Mouse (Mus musculus) ES-E14 (cell line): ENCODE measurements at regions not wholly inside any gene's neighbourhood (a gene's known extent, or its start where the extent isn't known, plus 50 kb on each side); places are given as distances from the start of the nearest gene placed in this dataset.

Experiments used
- DNase-seq: peaks from one replicate; pipeline ENCODE4 v3.0.0-alpha.2; 2013; ENCODE audit warnings: low read depth, low spot score
- H3K27ac ChIP-seq: 2 replicates; pipeline ENCODE4 v1.5.1; 2012; ENCODE audit warnings: low read depth, mild to moderate bottlenecking, low read length, moderate library complexity, mixed read lengths; ENCODE audit not compliant: poor library complexity, insufficient read depth, severe bottlenecking
- H3K36me3 ChIP-seq: 2 replicates; pipeline ENCODE4 v1.6.1; 2012; ENCODE audit warnings: mild to moderate bottlenecking, low read length, moderate library complexity, mixed read lengths; ENCODE audit not compliant: control insufficient read depth, poor library complexity, insufficient read depth, severe bottlenecking
- H3K4me1 ChIP-seq, 2 experiments: fragments of 150-350 bp in 1 of 2; sonication (generic) in 1 of 2; 2 replicates each; pipeline ENCODE4 v1.6.1; 2012; ENCODE audit warnings: low read length in 2 of 2, mild to moderate bottlenecking in 1 of 2, mixed read lengths in 1 of 2; ENCODE audit not compliant: control insufficient read depth in 2 of 2, insufficient read depth in 2 of 2, poor library complexity in 1 of 2
- H3K4me3 ChIP-seq, 2 experiments: fragments of 150-350 bp in 1 of 2; sonication (generic) in 1 of 2; 2 replicates each; pipeline ENCODE4 v1.5.1; 2012; ENCODE audit warnings: low read length in 2 of 2, low read depth in 1 of 2, mild to moderate bottlenecking in 1 of 2, mixed read lengths in 1 of 2; ENCODE audit not compliant: insufficient read depth in 1 of 2, poor library complexity in 1 of 2, severe bottlenecking in 1 of 2
- H3K9ac ChIP-seq: 2 replicates; pipeline ENCODE4 v1.6.1; 2012; ENCODE audit warnings: low read depth, mild to moderate bottlenecking, low read length, mixed read lengths; ENCODE audit not compliant: poor library complexity, insufficient read depth, severe bottlenecking
- H3K9me3 ChIP-seq: fragments of 150-350 bp; sonication (generic); 2 replicates; pipeline ENCODE4 v1.6.1; 2012; ENCODE audit warnings: low read depth, mild to moderate bottlenecking, low read length; ENCODE audit not compliant: control insufficient read depth, insufficient read depth
- CHD2 ChIP-seq: IDR thresholded peaks from 2 replicates; pipeline ENCODE4 v1.6.1; 2014; ENCODE audit warnings: mild to moderate bottlenecking, low read depth, low read length, inconsistent platforms
- HCFC1 ChIP-seq: IDR thresholded peaks from 2 replicates; pipeline ENCODE4 v1.6.1; 2012; ENCODE audit warnings: low read length, inconsistent platforms, borderline replicate concordance; ENCODE audit not compliant: insufficient read depth
- MAFK ChIP-seq: IDR thresholded peaks from 2 replicates; pipeline ENCODE4 v1.6.1; 2014; ENCODE audit warnings: mild to moderate bottlenecking, low read depth, low read length, inconsistent platforms; ENCODE audit not compliant: insufficient read depth
- ZC3H11A ChIP-seq: IDR thresholded peaks from 2 replicates; pipeline ENCODE4 v1.6.1; 2012; ENCODE audit warnings: low read depth, mild to moderate bottlenecking, inconsistent platforms, low read length, borderline replicate concordance
- ZNF384 ChIP-seq: IDR thresholded peaks from 2 replicates; pipeline ENCODE4 v1.6.1; 2012; ENCODE audit warnings: low read depth, low read length, inconsistent platforms
- in situ Hi-C, 2 experiments: fragments of 600-800 bp; cut with MboI; formaldehyde crosslinking; loops; one replicate each; pipeline ENCODE4 v1.15.1; 2025; ENCODE audit warnings: low sequenced_read_pairs in 2 of 2, inconsistent platforms in 1 of 2; ENCODE audit not compliant: unreplicated experiment in 2 of 2

- in situ Hi-C loops, result no loop called here
- H3K4me3 ChIP-seq, result no peak overlapping the region
Measured at GRCm38 (mm10) chr9:74758025-74758424, 103.7 kb upstream of the Onecut1 start.

GRCm38 (mm10) chr9:74758876-74759275 is 102.8 kb upstream of the Onecut1 start:
- H3K9me3 ChIP-seq, result no peaks in the 10 kb centered on the region
- H3K4me3 ChIP-seq, result no peak overlapping the region
- no peak overlapping the region for H3K9ac ChIP-seq
- no peaks in the 10 kb centered on the region for H3K36me3 ChIP-seq
- H3K27ac ChIP-seq, result no peak overlapping the region
- DNase-seq, result no peak
- no peak for TF ChIP-seq CHD2
- no peak for TF ChIP-seq MAFK
- no peak for TF ChIP-seq ZNF384
- TF ChIP-seq ZC3H11A, result no peak
- TF ChIP-seq HCFC1, result no peak
- no peaks in the 10 kb centered on the region for H3K4me1 ChIP-seq
- in situ Hi-C loops, result no loop called here

More at GRCm38 (mm10) chr9:74758025-74758424, 103.7 kb upstream of the Onecut1 start:
- DNase-seq, result no peak
- Histone ChIP-seq H3K9me3 (no peaks in the 10 kb centered on the region), H3K27ac (no peak overlapping the region), H3K9ac (no peak overlapping the region), H3K4me1 (no peaks in the 10 kb centered on the region), H3K36me3 (no peaks in the 10 kb centered on the region)
- TF ChIP-seq CHD2 (no peak), ZNF384 (no peak), MAFK (no peak), ZC3H11A (no peak), HCFC1 (no peak)

GRCm38 (mm10) chr9:74780419-74780818 is 81.3 kb upstream of the Onecut1 start:
- H3K4me3 ChIP-seq, result no peak overlapping the region
- DNase-seq, result no peak
- no peak for TF ChIP-seq ZNF384
- no peak for TF ChIP-seq CHD2
- TF ChIP-seq MAFK, result no peak
- no peak for TF ChIP-seq HCFC1
- no peak for TF ChIP-seq ZC3H11A
- H3K9me3 ChIP-seq, result no peaks in the 10 kb centered on the region
- no peak overlapping the region for H3K27ac ChIP-seq
- H3K36me3 ChIP-seq, result no peaks in the 10 kb centered on the region
- in situ Hi-C loops, result no loop called here
- no peaks in the 10 kb centered on the region for H3K4me1 ChIP-seq
- no peak overlapping the region for H3K9ac ChIP-seq

GRCm38 (mm10) chr9:74793394-74793793 is 68.3 kb upstream of the Onecut1 start:
- Histone ChIP-seq H3K4me1 (peaks cover 0 to 2% of the 10 kb centered on the region in 2 experiments; a peak in 1 of 4 replicates), H3K36me3 (no peaks in the 10 kb centered on the region), H3K9me3 (no peaks in the 10 kb centered on the region), H3K9ac (no peak overlapping the region), H3K27ac (no peak overlapping the region), H3K4me3 (no peak overlapping the region)
- in situ Hi-C loops, result no loop called here
- TF ChIP-seq MAFK, result no peak
- no peak for TF ChIP-seq CHD2
- TF ChIP-seq ZC3H11A, result no peak
- no peak for TF ChIP-seq ZNF384
- TF ChIP-seq HCFC1, result no peak
- DNase-seq, result no peak

- H3K9me3 ChIP-seq, result no peaks in the 10 kb centered on the region
- no peak for DNase-seq
- no peak overlapping the region for H3K9ac ChIP-seq
- TF ChIP-seq CHD2 (no peak), MAFK (no peak)
- in situ Hi-C loops, result no loop called here
- peaks cover 0 to 2% of the 10 kb centered on the region in 2 experiments; a peak in 1 of 4 replicates for H3K4me1 ChIP-seq
- no peaks in the 10 kb centered on the region for H3K36me3 ChIP-seq
- no peak overlapping the region for H3K4me3 ChIP-seq
- no peak overlapping the region for H3K27ac ChIP-seq
Measured at GRCm38 (mm10) chr9:74795994-74796393, 65.7 kb upstream of the Onecut1 start.
